Mouse (Mus musculus) embryonic facial prominence, embryonic 12.5 days (tissue): ENCODE data around the gene Selenon. TPM values are rescaled to one million over a fixed set of nuclear protein-coding genes. Genes with fewer than 3 reads are reported as not detected.
A peak's percentile ranks its signal among the peaks of the same experiment; 100 is the strongest.

ENCODE experiments used
- ATAC-seq: fragments of 200-750 bp; cut with Nextera tagmentation; 2 replicates; pipeline ENCODE4 v1.8.0; 2017; ENCODE audit not compliant: insufficient number of reproducible peaks, insufficient read depth, low FRiP score, low TSS enrichment
- H3K27ac ChIP-seq: fragments of 300-500 bp; sonication (generic); 2 replicates; pipeline ENCODE4 v1.5.1; 2016; ENCODE audit warnings: mild to moderate bottlenecking
- H3K27me3 ChIP-seq: fragments of 300-500 bp; sonication (generic); 2 replicates; pipeline ENCODE4 v1.6.1; 2016; ENCODE audit warnings: mild to moderate bottlenecking, moderate library complexity
- H3K36me3 ChIP-seq: fragments of 300-500 bp; sonication (generic); 2 replicates; pipeline ENCODE4 v1.6.1; 2016; ENCODE audit warnings: mild to moderate bottlenecking
- H3K4me1 ChIP-seq: fragments of 300-500 bp; sonication (generic); 2 replicates; pipeline ENCODE4 v1.6.1; 2016
- H3K4me2 ChIP-seq: fragments of 300-500 bp; sonication (generic); replicated peaks from 2 replicates; pipeline ENCODE4 v1.6.1; 2016; ENCODE audit warnings: mild to moderate bottlenecking, moderate library complexity
- H3K4me3 ChIP-seq: fragments of 300-500 bp; sonication (generic); 2 replicates; pipeline ENCODE4 v1.5.1; 2016; ENCODE audit warnings: mild to moderate bottlenecking
- H3K9ac ChIP-seq: fragments of 300-500 bp; sonication (generic); 2 replicates; pipeline ENCODE4 v1.6.1; 2016; ENCODE audit warnings: mild to moderate bottlenecking, moderate library complexity
- H3K9me3 ChIP-seq: fragments of 300-500 bp; sonication (generic); 2 replicates; pipeline ENCODE4 v1.6.1; 2016; ENCODE audit warnings: mild to moderate bottlenecking, moderate library complexity
- WGBS: fragments of 180-500 bp; shearing (Covaris S2); methylation state at CpG from one replicate; pipeline ENCODE4 v1.1.7; 2016; 5-methylcytosine and 5-hydroxymethylcytosine counted together
- polyA plus RNA-seq: library from polyadenylated mRNA; unstranded; fragments of >200 nt; fragmentation: Nextera tagmentation; extraction: Ambion mirVana; gene quantifications from 2 replicates; pipeline ENCODE4 v1.2.1, GENCODE M21; 2016

The Selenon gene
- polyA plus RNA-seq, 1 experiment from 2014 or later, result 27.3 TPM

DNA sequence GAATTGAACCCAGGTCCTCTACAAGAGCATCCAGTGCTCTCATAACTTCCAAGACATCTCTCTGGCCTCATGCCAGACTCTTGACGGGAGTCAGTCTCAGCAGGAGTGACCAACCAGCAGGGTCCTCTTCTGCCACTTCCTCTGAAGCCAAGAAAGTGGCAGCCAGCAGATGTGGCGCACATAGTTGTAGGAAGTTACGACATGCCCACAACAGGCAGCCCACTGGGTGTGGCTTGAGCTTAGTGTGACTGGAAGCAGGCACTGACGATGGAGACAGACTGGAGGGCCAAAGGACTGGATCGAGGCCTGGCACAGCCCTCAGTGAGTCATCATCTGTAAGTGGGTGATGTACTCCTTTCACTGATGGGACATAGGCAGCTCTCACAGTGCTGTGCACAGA is 37.0 kb upstream of the Selenon start:
- Histone ChIP-seq H3K4me3 (no peak overlapping the region), H3K27ac (no peak overlapping the region), H3K27me3 (no peaks in the 10 kb centered on the region), H3K9ac (no peak overlapping the region), H3K4me2 (no peak overlapping the region), H3K9me3 (no peaks in the 10 kb centered on the region), H3K36me3 (no peaks in the 10 kb centered on the region), H3K4me1 (0 out of 2 replicates have a peak, but pooled peaks cover 3% of the 10 kb centered on the region)
- no peak for ATAC-seq
- 95% methylated on average over 5 of the region's 5 CpGs for WGBS

DNA sequence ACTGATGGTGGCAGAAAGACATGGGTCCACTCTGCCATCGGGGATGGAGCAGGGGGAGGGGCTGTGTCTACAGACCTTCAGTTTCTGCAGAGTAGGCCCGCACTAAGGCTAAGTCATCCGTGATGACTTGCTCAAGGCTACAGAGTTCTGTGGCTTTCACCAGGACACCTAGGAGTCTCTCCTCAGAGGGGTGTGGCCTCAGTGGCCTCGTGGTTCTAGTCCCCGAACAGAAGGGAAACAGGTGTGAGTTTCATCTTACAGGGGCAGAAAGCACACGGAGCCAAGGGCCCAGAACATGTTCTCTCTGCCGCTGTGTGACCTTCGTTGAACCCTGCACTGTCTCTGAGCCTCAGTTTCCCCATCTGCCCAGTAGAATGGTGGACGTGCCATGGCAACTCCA is 36.3 kb upstream of the Selenon start:
- 84% methylated on average over 9 of the region's 9 CpGs for WGBS

DNA sequence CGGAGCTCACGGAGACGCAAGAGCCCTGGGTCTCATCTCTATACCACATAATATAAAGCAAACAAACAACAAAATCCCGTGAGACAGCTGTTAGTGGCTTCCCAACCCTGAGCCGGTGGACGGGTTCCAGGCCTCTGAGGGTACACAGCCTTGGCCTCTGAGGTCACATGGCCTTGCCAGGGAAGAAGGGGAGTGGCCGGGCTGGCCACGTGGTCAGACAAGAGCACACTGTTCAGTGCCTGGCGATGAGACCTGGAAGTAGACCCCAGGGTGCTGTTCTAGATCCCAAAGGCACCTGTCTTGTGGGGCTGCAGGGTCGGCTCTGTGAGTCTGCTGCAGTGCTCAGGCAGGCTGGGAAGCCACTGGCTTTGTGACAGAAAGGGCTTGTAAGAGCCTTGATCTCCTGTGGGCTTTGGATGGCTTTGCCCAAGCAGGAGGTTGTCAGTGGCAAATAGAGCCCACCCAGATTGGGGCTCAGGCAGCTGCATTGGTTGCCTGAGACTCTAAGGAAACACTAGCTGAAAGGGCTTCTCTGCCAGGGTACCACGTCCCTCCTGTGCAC is 35.8 kb upstream of the Selenon start:
- 0 out of 2 replicates have a peak, but pooled peaks cover 3% of the 10 kb centered on the region for H3K4me1 ChIP-seq
- no peak overlapping the region for H3K9ac ChIP-seq
- H3K27me3 ChIP-seq, result no peaks in the 10 kb centered on the region
- H3K4me2 ChIP-seq, result no peak overlapping the region
- H3K36me3 ChIP-seq, result no peaks in the 10 kb centered on the region
- WGBS, result 66% methylated on average over 11 of the region's 11 CpGs
- H3K9me3 ChIP-seq, result no peaks in the 10 kb centered on the region
- no peak for ATAC-seq
- no peak overlapping the region for H3K27ac ChIP-seq
- H3K4me3 ChIP-seq, result no peak overlapping the region

More for the DNA sequence above, 36.3 kb upstream of the Selenon start:
- ATAC-seq, result no peak
- Histone ChIP-seq H3K4me1 (0 out of 2 replicates have a peak, but pooled peaks cover 3% of the 10 kb centered on the region), H3K4me3 (no peak overlapping the region), H3K27me3 (no peaks in the 10 kb centered on the region), H3K36me3 (no peaks in the 10 kb centered on the region), H3K9me3 (no peaks in the 10 kb centered on the region), H3K4me2 (no peak overlapping the region), H3K27ac (no peak overlapping the region), H3K9ac (no peak overlapping the region)

DNA sequence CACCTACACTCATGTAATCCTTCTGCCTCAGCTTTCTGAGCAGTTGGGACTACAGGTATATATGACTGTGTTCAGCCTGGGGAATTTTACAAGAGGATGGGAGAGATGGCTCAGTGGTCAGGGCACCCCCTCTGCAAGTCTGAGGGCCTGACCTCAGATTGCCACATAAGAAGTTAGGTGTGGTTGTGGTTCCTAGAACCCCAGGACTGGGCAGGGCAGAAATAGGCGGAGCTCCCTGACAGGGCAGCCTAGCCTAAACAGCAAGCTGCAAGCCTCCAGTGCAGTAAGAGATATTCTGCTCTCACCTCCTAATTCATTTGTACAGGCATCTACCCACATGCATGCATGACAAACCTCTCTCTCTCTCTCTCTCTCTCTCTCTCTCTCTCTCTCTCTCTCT is 34.7 kb upstream of the Selenon start:
- WGBS, result 79% methylated on average over 1 of the region's 1 CpGs
- Histone ChIP-seq H3K27ac (no peak overlapping the region), H3K9me3 (no peaks in the 10 kb centered on the region), H3K4me2 (no peak overlapping the region), H3K9ac (no peak overlapping the region), H3K36me3 (no peaks in the 10 kb centered on the region), H3K27me3 (no peaks in the 10 kb centered on the region), H3K4me3 (no peak overlapping the region), H3K4me1 (0 out of 2 replicates have a peak, but pooled peaks cover under 1% of the 10 kb centered on the region)
- no peak for ATAC-seq

DNA sequence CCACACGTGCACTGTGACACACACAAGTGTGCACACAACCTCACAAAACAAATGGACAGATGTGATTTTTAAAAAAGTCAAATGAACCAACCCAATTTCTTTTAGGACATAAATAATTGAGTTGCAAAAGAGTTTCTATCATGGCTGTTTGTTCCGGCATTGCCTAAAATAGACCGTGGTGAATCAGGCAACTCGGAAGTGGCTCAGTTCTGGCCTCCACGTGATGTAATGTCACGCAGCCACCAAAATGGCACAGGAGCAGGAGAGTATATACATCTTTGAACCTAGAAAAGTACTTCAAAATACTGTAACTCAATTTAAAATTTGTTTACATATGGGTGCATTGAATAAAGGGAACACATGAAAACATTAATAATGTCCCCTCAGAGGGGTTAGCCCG is 34.2 kb upstream of the Selenon start:
- Histone ChIP-seq H3K27me3 (no peaks in the 10 kb centered on the region), H3K27ac (no peak overlapping the region), H3K9me3 (no peaks in the 10 kb centered on the region), H3K4me1 (no peaks in the 10 kb centered on the region), H3K9ac (no peak overlapping the region), H3K36me3 (no peaks in the 10 kb centered on the region), H3K4me3 (no peak overlapping the region), H3K4me2 (no peak overlapping the region)
- 83% methylated on average over 7 of the region's 7 CpGs for WGBS
- ATAC-seq, result no peak

DNA sequence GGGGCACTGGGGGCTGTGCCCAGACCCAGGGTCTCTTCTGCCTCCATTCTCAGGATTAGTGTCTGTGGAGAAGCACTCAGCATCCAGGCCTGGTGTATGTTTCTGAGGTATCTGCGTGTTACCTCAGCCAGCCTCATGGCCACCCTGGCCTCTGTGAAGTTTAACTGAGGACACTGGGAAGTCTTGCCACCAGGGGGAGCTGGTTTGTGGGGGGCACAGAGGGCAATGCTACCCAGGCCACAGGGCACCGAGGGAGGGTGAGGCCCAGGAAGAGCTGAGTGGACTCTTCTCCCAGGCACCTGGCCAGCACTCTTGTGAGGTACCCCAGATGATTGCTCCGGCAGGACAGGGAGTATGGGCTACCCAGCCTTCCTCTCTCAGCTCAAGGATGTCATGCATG is 31.5 kb upstream of the Selenon start:
- Histone ChIP-seq H3K27ac (no peak overlapping the region), H3K9me3 (no peaks in the 10 kb centered on the region), H3K4me1 (peaks cover 13% of the 10 kb centered on the region), H3K9ac (no peak overlapping the region), H3K36me3 (no peaks in the 10 kb centered on the region), H3K4me3 (no peak overlapping the region), H3K4me2 (no peak overlapping the region), H3K27me3 (no peaks in the 10 kb centered on the region)
- no peak for ATAC-seq
- WGBS, result 62% methylated on average over 3 of the region's 3 CpGs

DNA sequence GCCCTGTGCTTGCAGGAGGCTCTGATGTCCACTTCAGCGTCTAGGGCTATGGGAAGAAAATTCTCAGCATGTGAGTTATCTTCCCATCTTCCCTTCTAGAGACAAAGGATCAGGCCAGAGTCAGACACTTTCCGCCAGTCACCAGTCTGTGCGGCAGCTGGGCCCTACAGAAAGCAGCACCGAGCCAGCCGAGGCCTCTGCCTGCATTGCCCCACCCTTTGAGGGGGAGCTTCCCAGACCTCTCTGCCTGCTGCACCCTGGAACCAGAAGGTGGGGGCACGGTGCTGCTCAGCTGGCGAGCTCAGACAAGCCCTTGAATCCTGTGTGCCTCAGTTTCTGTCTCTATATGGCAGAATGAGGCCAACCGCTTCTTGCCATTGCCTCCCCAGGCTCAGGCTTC is 29.4 kb upstream of the Selenon start:
- Histone ChIP-seq H3K27ac (no peak overlapping the region), H3K9me3 (no peaks in the 10 kb centered on the region), H3K4me3 (no peak overlapping the region), H3K36me3 (no peaks in the 10 kb centered on the region), H3K27me3 (no peaks in the 10 kb centered on the region), H3K4me1 (peaks cover 13% of the 10 kb centered on the region), H3K9ac (no peak overlapping the region), H3K4me2 (no peak overlapping the region)
- WGBS, result 66% methylated on average over 8 of the region's 8 CpGs
- no peak for ATAC-seq

DNA sequence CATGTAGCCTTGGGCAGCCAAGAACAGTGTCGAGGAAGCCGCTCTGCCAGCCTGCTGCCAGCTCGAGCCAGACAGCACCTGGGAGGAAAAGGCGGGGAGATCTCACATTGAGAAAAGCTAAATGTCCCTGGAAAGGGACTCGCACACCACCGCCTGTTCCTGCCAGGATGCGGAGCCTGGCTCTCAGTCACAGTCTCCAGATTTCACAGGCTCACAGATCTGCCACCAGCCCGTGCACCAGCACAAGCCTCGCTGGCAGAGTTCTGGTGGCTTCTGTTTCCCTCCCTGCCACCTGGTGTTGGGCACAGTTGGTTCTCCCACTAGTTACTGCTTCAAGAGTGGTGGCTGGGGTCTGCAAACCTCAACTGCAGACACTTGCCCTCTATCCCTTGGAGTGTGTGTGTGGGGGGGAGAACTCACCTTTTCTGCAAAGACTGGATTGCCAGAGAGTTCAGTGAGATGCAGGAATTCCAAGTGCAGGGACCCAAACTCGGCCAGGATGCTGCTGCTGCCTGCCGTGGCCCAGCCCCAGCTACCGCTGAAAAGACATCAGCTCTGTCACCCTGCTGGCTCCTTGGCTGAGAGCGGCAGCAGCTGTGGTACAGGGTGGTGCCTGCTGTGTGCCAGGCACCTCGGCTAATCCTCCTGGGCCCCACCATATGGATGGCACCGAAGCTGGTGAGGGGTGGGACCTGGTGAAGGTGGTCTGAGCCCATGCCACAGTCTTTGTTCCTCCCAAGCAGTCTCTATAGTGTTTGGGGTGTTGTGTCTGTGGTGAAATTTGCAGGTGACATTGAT is 28.6 kb upstream of the Selenon start:
- ATAC-seq, result no peak
- Histone ChIP-seq H3K4me1 (peaks cover 13% of the 10 kb centered on the region), H3K27ac (no peak overlapping the region), H3K36me3 (no peaks in the 10 kb centered on the region), H3K9ac (no peak overlapping the region), H3K9me3 (no peaks in the 10 kb centered on the region), H3K4me3 (no peak overlapping the region), H3K4me2 (no peak overlapping the region), H3K27me3 (no peaks in the 10 kb centered on the region)
- 78% methylated on average over 15 of the region's 15 CpGs for WGBS

DNA sequence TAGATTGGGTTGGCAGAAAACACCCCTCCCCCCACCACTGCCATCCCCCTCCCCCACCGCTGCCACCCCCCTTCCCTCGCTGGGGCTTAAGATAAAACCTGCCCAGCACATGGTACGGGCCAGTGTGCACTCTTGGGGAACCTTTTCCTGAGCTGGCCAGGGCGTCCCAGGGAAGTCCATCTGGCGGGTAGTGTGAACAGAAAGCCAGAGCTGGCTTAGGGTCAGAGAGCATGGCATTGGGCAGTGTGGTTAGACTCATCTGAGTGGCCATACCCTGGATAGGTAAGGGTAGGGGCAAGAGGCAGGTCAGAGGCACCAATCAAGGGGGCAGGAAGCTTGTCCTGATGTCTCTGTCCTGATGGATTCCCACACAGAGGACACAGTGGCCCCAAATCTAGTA is 27.7 kb upstream of the Selenon start:
- Histone ChIP-seq H3K4me3 (no peak overlapping the region), H3K9me3 (no peaks in the 10 kb centered on the region), H3K9ac (no peak overlapping the region), H3K27ac (no peak overlapping the region), H3K36me3 (0 out of 2 replicates have a peak, but pooled peaks cover under 1% of the 10 kb centered on the region), H3K4me1 (peaks cover 13% of the 10 kb centered on the region), H3K27me3 (no peaks in the 10 kb centered on the region), H3K4me2 (peak overlapping the region; percentile 32; the same call in 1 of the 2 replicates)
- no peak for ATAC-seq
- WGBS, result 21% methylated on average over 5 of the region's 5 CpGs

DNA sequence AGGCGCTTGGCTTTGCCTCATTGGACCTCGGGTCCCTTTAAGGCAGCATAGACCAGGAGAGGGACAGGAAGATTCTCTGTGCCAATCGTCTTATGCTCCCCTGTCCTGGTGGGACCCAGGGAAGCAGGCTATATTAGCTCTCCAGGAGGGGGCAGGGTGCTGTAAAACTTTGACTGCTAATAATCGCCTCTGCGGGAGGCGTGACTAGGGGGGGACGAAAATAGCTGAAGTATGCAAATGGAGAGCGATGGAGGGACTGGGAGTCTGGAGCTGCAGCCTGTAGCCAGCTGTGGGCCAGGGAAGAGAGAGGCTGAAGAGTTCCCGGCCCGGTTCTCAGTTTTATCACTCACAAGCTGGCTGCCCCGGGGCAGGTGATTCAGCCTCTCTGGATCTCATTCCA is 27.2 kb upstream of the Selenon start:
- no peak overlapping the region for H3K27ac ChIP-seq
- H3K9ac ChIP-seq, result no peak overlapping the region
- no peaks in the 10 kb centered on the region for H3K27me3 ChIP-seq
- peaks cover 13% of the 10 kb centered on the region for H3K4me1 ChIP-seq
- H3K4me3 ChIP-seq, result no peak overlapping the region
- ATAC-seq, result no peak
- H3K36me3 ChIP-seq, result 0 out of 2 replicates have a peak, but pooled peaks cover 4% of the 10 kb centered on the region
- 9% methylated on average over 11 of the region's 11 CpGs for WGBS
- no peaks in the 10 kb centered on the region for H3K9me3 ChIP-seq
- H3K4me2 ChIP-seq, result peak overlapping the region; percentile 32; the same call in 1 of the 2 replicates

DNA sequence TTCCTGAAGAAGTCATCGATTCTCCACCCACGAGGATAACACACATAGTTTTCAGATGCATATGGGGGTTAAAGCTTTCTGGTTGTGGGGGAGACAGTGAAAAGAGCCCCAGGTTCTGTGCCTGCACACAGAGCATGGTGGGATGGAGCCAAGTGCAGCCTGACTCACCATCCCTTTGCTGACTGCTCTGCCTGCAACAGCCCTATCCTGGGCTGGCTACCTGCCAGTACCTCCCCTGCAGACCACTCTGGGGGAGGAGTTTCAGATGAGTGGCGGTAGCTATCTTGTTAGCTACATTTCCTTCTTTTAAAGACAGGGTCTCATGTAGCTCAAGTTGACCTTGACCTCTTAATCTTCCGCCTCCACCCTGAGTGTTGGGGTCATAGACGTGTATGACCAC is 26.4 kb upstream of the Selenon start:
- no peaks in the 10 kb centered on the region for H3K9me3 ChIP-seq
- H3K4me2 ChIP-seq, result no peak overlapping the region
- no peak for ATAC-seq
- 68% methylated on average over 5 of the region's 5 CpGs for WGBS
- 0 out of 2 replicates have a peak, but pooled peaks cover 4% of the 10 kb centered on the region for H3K36me3 ChIP-seq
- H3K9ac ChIP-seq, result no peak overlapping the region
- H3K4me3 ChIP-seq, result no peak overlapping the region
- H3K4me1 ChIP-seq, result peaks cover 13% of the 10 kb centered on the region
- no peaks in the 10 kb centered on the region for H3K27me3 ChIP-seq
- H3K27ac ChIP-seq, result no peak overlapping the region

DNA sequence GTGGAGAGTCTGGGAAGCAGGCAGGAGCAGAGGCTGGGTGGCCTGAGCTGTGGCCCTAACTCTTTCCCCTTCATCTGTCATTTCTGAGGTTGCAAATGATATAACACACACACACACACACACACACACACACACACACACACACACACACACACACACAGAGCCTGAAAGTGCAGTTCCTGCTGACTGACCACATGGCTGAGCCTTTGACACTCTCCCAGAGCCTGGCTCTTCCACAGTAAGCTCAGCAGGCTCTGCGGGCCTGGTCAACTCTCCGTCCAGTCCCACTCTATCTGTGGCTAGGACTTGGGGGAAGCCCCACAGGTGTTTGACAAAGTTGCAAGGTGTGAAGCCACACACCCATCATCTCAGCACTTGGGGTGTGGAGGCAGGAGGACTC is 25.3 kb upstream of the Selenon start:
- Histone ChIP-seq H3K4me1 (peaks cover 13% of the 10 kb centered on the region), H3K9ac (no peak overlapping the region), H3K4me3 (no peak overlapping the region), H3K27me3 (no peaks in the 10 kb centered on the region), H3K36me3 (0 out of 2 replicates have a peak, but pooled peaks cover 4% of the 10 kb centered on the region), H3K9me3 (no peaks in the 10 kb centered on the region), H3K27ac (no peak overlapping the region), H3K4me2 (no peak overlapping the region)
- WGBS, result 69% methylated on average over 2 of the region's 2 CpGs
- no peak for ATAC-seq
